Mouse (Mus musculus): ENCODE measurements around the gene Uhrf1bp1.

DNA sequence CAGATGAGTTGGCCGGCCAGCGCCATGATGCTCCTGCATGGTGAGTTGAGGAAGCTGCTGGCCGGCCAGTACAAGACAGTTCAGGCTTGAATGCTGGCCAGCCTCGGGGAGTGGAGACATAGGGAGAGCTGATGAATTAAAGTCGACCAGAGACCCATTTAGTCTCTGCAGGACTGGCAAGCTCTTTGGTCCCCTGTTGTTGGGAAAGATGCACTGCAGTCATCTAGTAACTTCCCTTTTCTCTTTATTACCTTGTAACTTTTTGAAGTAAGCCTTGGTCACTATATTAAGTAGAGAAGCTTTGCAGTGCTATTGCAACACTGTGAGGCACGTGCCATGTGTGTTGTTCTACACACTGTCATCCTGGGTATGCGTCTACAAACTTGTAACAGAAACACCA lies 69.3 kb downstream of the Uhrf1bp1 start:
- TF ChIP-seq ZC3H11A (IDR thresholded peaks at IDR 0.05; ENCODE audit: borderline replicate concordance, low read depth, low read length) (no peak), CHD2 (IDR thresholded peaks at IDR 0.05; ENCODE audit: low read depth, low read length) (no peak), MAFK (IDR thresholded peaks at IDR 0.05; ENCODE audit: insufficient read depth, low read depth, low read length) (no peak), ZNF384 (IDR thresholded peaks at IDR 0.05; ENCODE audit: low read depth, low read length) (no peak)

Measured in ES-E14 (cell line).